9 mouse cellular contexts compared by ENCODE assay signal in the genomic region with DNA sequence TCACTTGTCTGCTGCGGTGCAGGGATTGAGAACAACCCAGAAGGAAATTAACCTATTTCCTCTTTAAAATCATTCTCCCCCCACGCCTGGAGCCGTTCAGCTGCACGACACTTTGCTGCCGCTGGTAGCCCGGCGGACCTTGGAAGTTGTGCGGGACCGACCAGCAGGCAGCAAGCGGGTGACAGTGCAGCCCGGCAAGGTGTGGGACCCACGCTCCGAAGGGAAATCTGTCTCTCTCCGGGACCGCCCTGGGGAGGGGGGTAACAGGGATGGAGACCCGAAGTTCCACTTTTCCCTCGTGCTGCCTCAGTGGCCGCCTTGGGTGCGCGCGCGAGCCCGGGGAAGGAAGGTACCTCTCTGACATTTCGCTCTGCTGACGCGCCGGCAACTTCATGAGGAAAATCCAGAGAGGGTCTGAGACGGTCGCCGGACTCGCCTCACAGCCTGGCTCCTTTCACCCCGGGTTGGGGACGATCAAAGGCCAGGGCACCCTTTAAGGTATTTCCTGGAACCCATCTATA. TPM values are rescaled to one million over a fixed set of nuclear protein-coding genes. Genes with fewer than 3 reads are reported as not detected.
A peak's percentile ranks its signal among the peaks of the same experiment; 100 is the strongest.
DNase-seq lines count a peak whose midpoint lies in the region; ATAC-seq and TF ChIP-seq lines count a peak whose summit lies in the region.
"Had no signal": no experiment of that assay in that cellular context is flagged by ENCODE, and none has a peak within 500 bp of the region (broad histone marks: within the 10 kb centered on the region; RNA-seq: fewer than 3 reads in every experiment).

No protein-coding gene starts in this region.

- TF ChIP-seq POLR2A in bone marrow macrophage, adult 2 months (IDR thresholded peaks at IDR 0.05; ENCODE audit: borderline replicate concordance, low read depth, low read length), result no peak

- peak; percentile 48 for DNase-seq in adrenal gland, adult 2 months
- no peak for DNase-seq in adrenal gland, postnatal 25 days
- peak; percentile 66 for DNase-seq in forebrain, embryonic 10.5 days (ENCODE audit: extremely low spot score, low spot score)
- peak; percentile 41 for DNase-seq in hindbrain, embryonic 14.5 days (ENCODE audit: low spot score)
- no peak for DNase-seq in liver, embryonic 14.5 days (ENCODE audit: low read depth in 3 of 3, low spot score in 3 of 3)
- peak; percentile 24 for DNase-seq in testis, postnatal 14 days (ENCODE audit: low spot score)

- no peaks in the 10 kb centered on the region for H3K9me3 ChIP-seq in forebrain, embryonic 10.5 days
- H3K9me3 ChIP-seq in hindbrain, embryonic 14.5 days (ENCODE audit: control insufficient read depth, low read length), result no peaks in the 10 kb centered on the region
- no peaks in the 10 kb centered on the region for H3K9me3 ChIP-seq in liver, embryonic 14.5 days (ENCODE audit: control insufficient read depth, low read length)
- no peaks in the 10 kb centered on the region for H3K9me3 ChIP-seq in neural tube, embryonic 12.5 days

- ATAC-seq in hindbrain, embryonic 14.5 days (ENCODE audit: low FRiP score), result no peak
- ATAC-seq in liver, embryonic 14.5 days (ENCODE audit: insufficient read depth), result no peak
- no peak; the same call in 1 of the 2 replicates for ATAC-seq in neural tube, embryonic 12.5 days (ENCODE audit: low FRiP score, low read depth)

- peaks cover 32% of the 10 kb centered on the region for H3K4me1 ChIP-seq in bone marrow macrophage, adult 2 months (ENCODE audit: control insufficient read depth, insufficient read depth, low read length)
- H3K4me1 ChIP-seq in forebrain, embryonic 10.5 days, result peaks cover 65% of the 10 kb centered on the region
- peaks cover 8% of the 10 kb centered on the region; the same call in 1 of the 2 replicates for H3K4me1 ChIP-seq in hindbrain, embryonic 14.5 days (replicated peaks; ENCODE audit: control insufficient read depth, insufficient read depth, low read length)
- H3K4me1 ChIP-seq in liver, embryonic 14.5 days (replicated peaks; ENCODE audit: control insufficient read depth in 2 of 2, insufficient read depth in 2 of 2, low read length in 1 of 2), result peaks cover 34 to 50% of the 10 kb centered on the region in 2 experiments
- H3K4me1 ChIP-seq in neural tube, embryonic 12.5 days, result peaks cover 24% of the 10 kb centered on the region

- H3K4me2 ChIP-seq in hindbrain, embryonic 14.5 days (replicated peaks), result peak overlapping the region; percentile 67
- peak overlapping the region; percentile 86 for H3K4me2 ChIP-seq in liver, embryonic 14.5 days (ENCODE audit: low read depth)
- H3K4me2 ChIP-seq in neural tube, embryonic 12.5 days (replicated peaks), result peak overlapping the region; percentile 93

- under 1% methylated on average over 33 of the region's 33 CpGs for WGBS in forebrain, embryonic 10.5 days
- under 1% methylated on average over 33 of the region's 33 CpGs for WGBS in hindbrain, embryonic 14.5 days
- under 1% methylated on average over 33 of the region's 33 CpGs for WGBS in liver, embryonic 14.5 days (ENCODE audit: insufficient replicate concordance)
- 0% methylated on average over 33 of the region's 33 CpGs for WGBS in neural tube, embryonic 12.5 days

- H3K36me3 ChIP-seq in forebrain, embryonic 10.5 days (replicated peaks), result no peaks in the 10 kb centered on the region
- H3K36me3 ChIP-seq in hindbrain, embryonic 14.5 days (replicated peaks; ENCODE audit: control insufficient read depth, insufficient read depth), result no peaks in the 10 kb centered on the region
- H3K36me3 ChIP-seq in liver, embryonic 14.5 days (replicated peaks; ENCODE audit: control insufficient read depth, insufficient read depth, low read depth), result peaks cover 8% of the 10 kb centered on the region
- H3K36me3 ChIP-seq in neural tube, embryonic 12.5 days, result no peaks in the 10 kb centered on the region

- peak overlapping the region; percentile 72 for H3K27ac ChIP-seq in bone marrow macrophage, adult 2 months (ENCODE audit: insufficient read depth, low read depth, low read length)
- peak overlapping the region; percentile 100 for H3K27ac ChIP-seq in forebrain, embryonic 10.5 days
- H3K27ac ChIP-seq in hindbrain, embryonic 14.5 days, result no peak overlapping the region
- H3K27ac ChIP-seq in liver, embryonic 14.5 days, result peak overlapping the region; percentile 89
- no peak overlapping the region; the same call in 1 of the 2 replicates for H3K27ac ChIP-seq in neural tube, embryonic 12.5 days

- H3K4me3 ChIP-seq in bone marrow macrophage, adult 2 months (ENCODE audit: insufficient read depth, low read length), result peak overlapping the region; percentile 64
- peak overlapping the region; percentile 86 for H3K4me3 ChIP-seq in forebrain, embryonic 10.5 days
- H3K4me3 ChIP-seq in hindbrain, embryonic 14.5 days (replicated peaks; ENCODE audit: low read length), result peak overlapping the region; percentile 85
- peak overlapping the region; percentile 69 to 94 for H3K4me3 ChIP-seq in liver, embryonic 14.5 days (ENCODE audit: insufficient read depth in 1 of 2, low read depth in 2 of 2, low read length in 2 of 2)
- peak overlapping the region; percentile 75 for H3K4me3 ChIP-seq in neural tube, embryonic 12.5 days

- TF ChIP-seq EP300 in liver, embryonic 14.5 days (IDR thresholded peaks at IDR 0.05; ENCODE audit: low read depth), result peak; percentile 28; the same call in 1 of the 2 replicates

- no peak for TF ChIP-seq CTCF in bone marrow macrophage, adult 2 months (IDR thresholded peaks at IDR 0.05; ENCODE audit: low read depth, low read length)
- TF ChIP-seq CTCF in liver, embryonic 14.5 days (IDR thresholded peaks at IDR 0.05; ENCODE audit: low read depth), result 0 out of 2 replicates have a peak, but pooled peaks have one; percentile 14

- H3K27me3 ChIP-seq in forebrain, embryonic 10.5 days (ENCODE audit: poor library complexity, severe bottlenecking), result peaks cover 19% of the 10 kb centered on the region; the same call in 1 of the 2 replicates
- H3K27me3 ChIP-seq in hindbrain, embryonic 14.5 days (ENCODE audit: control insufficient read depth, insufficient read depth, low read length), result peaks cover 3% of the 10 kb centered on the region; the same call in 1 of the 2 replicates
- no peaks in the 10 kb centered on the region for H3K27me3 ChIP-seq in liver, embryonic 14.5 days (ENCODE audit: control insufficient read depth, insufficient read depth, low read length)
- no peaks in the 10 kb centered on the region; the same call in 1 of the 2 replicates for H3K27me3 ChIP-seq in neural tube, embryonic 12.5 days (replicated peaks)

- H3K9ac ChIP-seq in hindbrain, embryonic 14.5 days, result peak overlapping the region; percentile 93
- peak overlapping the region; percentile 99 for H3K9ac ChIP-seq in liver, embryonic 14.5 days (replicated peaks)
- H3K9ac ChIP-seq in neural tube, embryonic 12.5 days, result peak overlapping the region; percentile 96

RNA-seq across cellular contexts. Expression of gene Arsg, which starts 0.9 kb away (rescaled TPM):
- 1 to 10 TPM; 5.4 TPM for total RNA-seq in adrenal gland, adult 2 months (2021)
- 4.5 and 4.8 TPM in 2 replicates for polyA plus RNA-seq in adrenal gland, adult 2 months (2012; rRNA removed)
- total RNA-seq in adrenal gland, postnatal 25 days (2021), result 4.1 and 5.9 TPM in 2 replicates
- polyA plus RNA-seq in bone marrow macrophage, adult 2 months (2012; ENCODE audit: insufficient read depth, insufficient read length, missing spikeins), result 3.7 and 4.4 TPM in 2 replicates
- polyA plus RNA-seq in forebrain, embryonic 10.5 days (2016; fragmentation: Nextera tagmentation; extraction: Ambion mirVana), result 2.2 and 2.8 TPM in 2 replicates
- 6.8 and 8.8 TPM in 2 replicates for polyA plus RNA-seq in hindbrain, embryonic 14.5 days (2014; fragmentation: Nextera tagmentation; extraction: Ambion mirVana)
- polyA plus RNA-seq in liver, embryonic 14.5 days (2012; rRNA removed), result 2.1 and 2.3 TPM in 2 replicates
- 3.4 and 3.8 TPM in 2 replicates for polyA plus RNA-seq in liver, embryonic 14.5 days (2014; fragmentation: Nextera tagmentation; extraction: Ambion mirVana)
- 2.5 and 2.7 TPM in 2 replicates for polyA plus RNA-seq in neural tube, embryonic 12.5 days (2016; fragmentation: Nextera tagmentation; extraction: Ambion mirVana)

RNA-seq across cellular contexts. Expression of gene Slc16a6, which starts 1.2 kb away (rescaled TPM):
- total RNA-seq in adrenal gland, adult 2 months (2021), result under 1 TPM; 0.66 to 0.78 TPM
- polyA plus RNA-seq in adrenal gland, adult 2 months (2012; rRNA removed), result 0.33 and 0.45 TPM in 2 replicates
- 0.46 and 0.67 TPM in 2 replicates for total RNA-seq in adrenal gland, postnatal 25 days (2021)
- polyA plus RNA-seq in bone marrow macrophage, adult 2 months (2012; ENCODE audit: insufficient read depth, insufficient read length, missing spikeins), result 32.6 and 38.7 TPM in 2 replicates
- 6.5 and 6.8 TPM in 2 replicates for polyA plus RNA-seq in forebrain, embryonic 10.5 days (2016; fragmentation: Nextera tagmentation; extraction: Ambion mirVana)
- 4.2 and 7.5 TPM in 2 replicates for polyA plus RNA-seq in hindbrain, embryonic 14.5 days (2014; fragmentation: Nextera tagmentation; extraction: Ambion mirVana)
- 5.8 and 8.0 TPM in 2 replicates for polyA plus RNA-seq in liver, embryonic 14.5 days (2012; rRNA removed)
- polyA plus RNA-seq in liver, embryonic 14.5 days (2014; fragmentation: Nextera tagmentation; extraction: Ambion mirVana), result 39.0 and 39.5 TPM in 2 replicates
- polyA plus RNA-seq in neural tube, embryonic 12.5 days (2016; fragmentation: Nextera tagmentation; extraction: Ambion mirVana), result 3.9 and 4.0 TPM in 2 replicates

RNA-seq across cellular contexts. Expression of gene Amz2, which starts 46.5 kb away (rescaled TPM):
- total RNA-seq in adrenal gland, adult 2 months (2021), result 10 to 100 TPM; 41.8 to 43.2 TPM
- 13.1 and 17.4 TPM in 2 replicates for polyA plus RNA-seq in adrenal gland, adult 2 months (2012; rRNA removed)
- 41.9 and 53.9 TPM in 2 replicates for total RNA-seq in adrenal gland, postnatal 25 days (2021)
- 32.5 and 35.5 TPM in 2 replicates for polyA plus RNA-seq in bone marrow macrophage, adult 2 months (2012; ENCODE audit: insufficient read depth, insufficient read length, missing spikeins)
- polyA plus RNA-seq in forebrain, embryonic 10.5 days (2016; fragmentation: Nextera tagmentation; extraction: Ambion mirVana), result 41.9 and 44.4 TPM in 2 replicates
- polyA plus RNA-seq in hindbrain, embryonic 14.5 days (2014; fragmentation: Nextera tagmentation; extraction: Ambion mirVana), result 55.6 and 65.8 TPM in 2 replicates
- polyA plus RNA-seq in liver, embryonic 14.5 days (2012; rRNA removed), result 10.0 and 13.1 TPM in 2 replicates
- polyA plus RNA-seq in liver, embryonic 14.5 days (2014; fragmentation: Nextera tagmentation; extraction: Ambion mirVana), result 12.2 and 12.6 TPM in 2 replicates
- 47.1 and 48.7 TPM in 2 replicates for polyA plus RNA-seq in neural tube, embryonic 12.5 days (2016; fragmentation: Nextera tagmentation; extraction: Ambion mirVana)

RNA-seq across cellular contexts. Expression of gene 9930022D16Rik, which starts 58.5 kb away (rescaled TPM):
- not detected for total RNA-seq in adrenal gland, adult 2 months (2021)
- polyA plus RNA-seq in adrenal gland, adult 2 months (2012; rRNA removed), result not detected in 2 replicates
- not detected in 2 replicates for total RNA-seq in adrenal gland, postnatal 25 days (2021)
- polyA plus RNA-seq in bone marrow macrophage, adult 2 months (2012; ENCODE audit: insufficient read depth, insufficient read length, missing spikeins), result 0.40 and 0.49 TPM in 2 replicates
- not detected in 2 replicates for polyA plus RNA-seq in forebrain, embryonic 10.5 days (2016; fragmentation: Nextera tagmentation; extraction: Ambion mirVana)
- polyA plus RNA-seq in hindbrain, embryonic 14.5 days (2014; fragmentation: Nextera tagmentation; extraction: Ambion mirVana), result not detected in 2 replicates
- not detected in 2 replicates for polyA plus RNA-seq in liver, embryonic 14.5 days (2012; rRNA removed)
- not detected in 2 replicates for polyA plus RNA-seq in liver, embryonic 14.5 days (2014; fragmentation: Nextera tagmentation; extraction: Ambion mirVana)
- polyA plus RNA-seq in neural tube, embryonic 12.5 days (2016; fragmentation: Nextera tagmentation; extraction: Ambion mirVana), result not detected in 2 replicates
- total RNA-seq: layer of hippocampus, postnatal 25 days had no signal

Comparison
In these comparisons a context has a peak if more than half of its experiments do, and no peak if none do; other contexts are left out.
1. DNase-seq: peak in adrenal gland, adult 2 months (single experiment), forebrain, embryonic 10.5 days (single experiment), hindbrain, embryonic 14.5 days (single experiment) and testis, postnatal 14 days (single experiment); none in adrenal gland, postnatal 25 days (single experiment) and liver, embryonic 14.5 days (0 of 3).
2. H3K27ac ChIP-seq: peak in bone marrow macrophage, adult 2 months (single experiment), forebrain, embryonic 10.5 days (single experiment) and liver, embryonic 14.5 days (single experiment); none in hindbrain, embryonic 14.5 days (single experiment) and neural tube, embryonic 12.5 days (single experiment).
3. Peak in every context shown above with its lines, with median percentiles within 50 percentile points of each other: H3K4me3 ChIP-seq, H3K4me2 ChIP-seq and H3K9ac ChIP-seq.